Mouse (Mus musculus) midbrain, embryonic 14.5 days (tissue): Measurements from ENCODE around the gene Gng10. TPM values are rescaled to one million over a fixed set of nuclear protein-coding genes. Genes with fewer than 3 reads are reported as not detected.

Experiments
- ATAC-seq: fragments of 200-750 bp; cut with Nextera tagmentation; 2 replicates; pipeline ENCODE4 v1.8.0; 2017; ENCODE audit warnings: moderate number of reproducible peaks, moderate library complexity; ENCODE audit not compliant: low FRiP score, low TSS enrichment
- DNase-seq: peaks from one replicate; pipeline ENCODE4 v3.0.0-alpha.2; 2015
- H3K27ac ChIP-seq: fragments of 300-500 bp; sonication (generic); replicated peaks from 2 replicates; pipeline ENCODE4 v1.5.1; 2014; ENCODE audit warnings: mild to moderate bottlenecking, low read depth, low read length, moderate library complexity
- H3K27me3 ChIP-seq: fragments of 300-500 bp; sonication (generic); 2 replicates; pipeline ENCODE4 v1.6.1; 2014; ENCODE audit warnings: low read length, control low read depth, mixed read lengths; ENCODE audit not compliant: control insufficient read depth, insufficient read depth
- H3K36me3 ChIP-seq: fragments of 300-500 bp; sonication (generic); 2 replicates; pipeline ENCODE4 v1.6.1; 2014; ENCODE audit warnings: low read length, control low read depth; ENCODE audit not compliant: control insufficient read depth, insufficient read depth
- H3K4me1 ChIP-seq: fragments of 300-500 bp; sonication (generic); 2 replicates; pipeline ENCODE4 v1.6.1; 2014; ENCODE audit warnings: mild to moderate bottlenecking, antibody characterized with exemption, low read length, control low read depth; ENCODE audit not compliant: control insufficient read depth, insufficient read depth
- H3K4me2 ChIP-seq: fragments of 300-500 bp; sonication (generic); 2 replicates; pipeline ENCODE4 v1.6.1; 2014; ENCODE audit warnings: mild to moderate bottlenecking, low read length, moderate library complexity
- H3K4me3 ChIP-seq: fragments of 300-500 bp; sonication (generic); replicated peaks from 2 replicates; pipeline ENCODE4 v1.5.1; 2014; ENCODE audit warnings: low read depth, low read length
- H3K9ac ChIP-seq: fragments of 300-500 bp; sonication (generic); replicated peaks from 2 replicates; pipeline ENCODE4 v1.6.1; 2014; ENCODE audit warnings: mild to moderate bottlenecking, low read length, moderate library complexity
- H3K9me3 ChIP-seq: fragments of 300-500 bp; sonication (generic); 2 replicates; pipeline ENCODE4 v1.6.1; 2016; ENCODE audit warnings: low read length, control low read depth, mixed read lengths; ENCODE audit not compliant: control insufficient read depth
- WGBS: fragments of 180-500 bp; shearing (Covaris S2); extraction: QIAGEN DNeasy Blood & Tissue Kit; methylation state at CpG from one replicate; pipeline ENCODE4 v1.1.7; 2014; 5-methylcytosine and 5-hydroxymethylcytosine counted together
- polyA plus RNA-seq: library from polyadenylated mRNA; unstranded; fragments of >200 nt; fragmentation: Nextera tagmentation; extraction: Ambion mirVana; gene quantifications from 2 replicates; pipeline ENCODE4 v1.2.1, GENCODE M21; 2014

The Gng10 gene
- polyA plus RNA-seq, 1 experiment from 2014 or later = 184 TPM

- H3K27ac ChIP-seq = no peak overlapping the region
- DNase-seq = no peak
- no peaks in the 10 kb centered on the region for H3K36me3 ChIP-seq
- H3K4me3 ChIP-seq = no peak overlapping the region
- 66% methylated on average over 12 of the region's 12 CpGs for WGBS
- H3K4me1 ChIP-seq = no peaks in the 10 kb centered on the region
- H3K9me3 ChIP-seq = no peaks in the 10 kb centered on the region
- H3K27me3 ChIP-seq = no peaks in the 10 kb centered on the region
- no peak overlapping the region for H3K9ac ChIP-seq
- ATAC-seq = no peak
- H3K4me2 ChIP-seq = no peak overlapping the region
These were observed 27.6 kb downstream of the Gng10 start for GRCm38 (mm10) chr4:59062526-59062925.

GRCm38 (mm10) chr4:59069276-59069675, 34.4 kb downstream of the Gng10 start:
- no peak overlapping the region for H3K9ac ChIP-seq
- H3K36me3 ChIP-seq = no peaks in the 10 kb centered on the region
- peak; percentile 3 for DNase-seq
- WGBS = 31% methylated on average over 3 of the region's 3 CpGs
- no peaks in the 10 kb centered on the region for H3K4me1 ChIP-seq
- no peak overlapping the region for H3K27ac ChIP-seq
- H3K4me2 ChIP-seq = no peak overlapping the region
- no peak for ATAC-seq
- H3K4me3 ChIP-seq = no peak overlapping the region
- H3K9me3 ChIP-seq = no peaks in the 10 kb centered on the region
- H3K27me3 ChIP-seq = no peaks in the 10 kb centered on the region

GRCm38 (mm10) chr4:59083430-59083829, 48.5 kb downstream of the Gng10 start:
- Histone ChIP-seq H3K4me2 (no peak overlapping the region), H3K27ac (no peak overlapping the region), H3K9me3 (no peaks in the 10 kb centered on the region), H3K9ac (no peak overlapping the region), H3K36me3 (no peaks in the 10 kb centered on the region), H3K4me1 (no peaks in the 10 kb centered on the region), H3K27me3 (no peaks in the 10 kb centered on the region), H3K4me3 (no peak overlapping the region)
- no peak for ATAC-seq
- 84% methylated on average over 2 of the region's 2 CpGs for WGBS
- DNase-seq = no peak

- no peak for ATAC-seq
- Histone ChIP-seq H3K4me1 (no peaks in the 10 kb centered on the region), H3K27ac (no peak overlapping the region), H3K4me2 (no peak overlapping the region), H3K9ac (no peak overlapping the region), H3K4me3 (no peak overlapping the region), H3K27me3 (no peaks in the 10 kb centered on the region), H3K36me3 (no peaks in the 10 kb centered on the region), H3K9me3 (no peaks in the 10 kb centered on the region)
- no peak for DNase-seq
- 77% methylated on average over 1 of the region's 1 CpGs for WGBS
These were observed 54.5 kb downstream of the Gng10 start for GRCm38 (mm10) chr4:59089391-59089790.

Other genes with a start within 250 kb of the Gng10 start
- gene Olfr267, start 247.4 kb upstream of the Gng10 start, polyA plus RNA-seq = not detected in 2 replicates
- 39.8 and 55.0 TPM in 2 replicates for gene Ecpas, start 122.3 kb upstream of the Gng10 start, polyA plus RNA-seq
- gene Zkscan16, start 91.5 kb upstream of the Gng10 start, polyA plus RNA-seq = 2.2 and 2.6 TPM in 2 replicates
- 2.7 and 4.4 TPM in 2 replicates for gene Ptgr1, start 48.0 kb upstream of the Gng10 start, polyA plus RNA-seq
- gene Dnajc25, start 40.0 kb upstream of the Gng10 start, polyA plus RNA-seq = 5.7 and 6.3 TPM in 2 replicates
- gene Gm20503, start 31.9 kb upstream of the Gng10 start, polyA plus RNA-seq = 4.6 and 5.2 TPM in 2 replicates
- 0.07 TPM in 1 of 2 replicates, not detected in the other for gene AI481877, start 103.9 kb downstream of the Gng10 start, polyA plus RNA-seq
- 27.4 and 37.5 TPM in 2 replicates for gene Ugcg, start 154.2 kb downstream of the Gng10 start, polyA plus RNA-seq